Mouse (Mus musculus): ENCODE results near the gene Rcor2. TPM values are rescaled to one million over a fixed set of nuclear protein-coding genes. Genes with fewer than 3 reads are reported as not detected.

Rcor2 gene
- polyA plus RNA-seq, 1 experiment from 2014 or later, result 30.0 TPM

- Histone ChIP-seq H3K4me3 (ENCODE audit: low read depth, low read length) (no peak overlapping the region), H3K4me1 (ENCODE audit: control insufficient read depth, insufficient read depth, low read length) (peaks cover 18% of the 10 kb centered on the region; the same call in 1 of the 2 replicates), H3K36me3 (ENCODE audit: control insufficient read depth, insufficient read depth, low read length) (no peaks in the 10 kb centered on the region; the same call in 1 of the 2 replicates), H3K9me3 (ENCODE audit: control insufficient read depth, low read length) (no peaks in the 10 kb centered on the region), H3K4me2 (ENCODE audit: low read depth, severe bottlenecking) (no peak overlapping the region), H3K27ac (replicated peaks; ENCODE audit: low read depth, low read length) (no peak overlapping the region), H3K27me3 (ENCODE audit: control insufficient read depth, insufficient read depth, low read length) (no peaks in the 10 kb centered on the region), H3K9ac (ENCODE audit: low read length) (no peak overlapping the region)
- DNase-seq (ENCODE audit: low spot score) (no peak), ATAC-seq (ENCODE audit: insufficient number of reproducible peaks, low FRiP score, low TSS enrichment, low read depth) (no peak)
- WGBS, result 90% methylated on average over 7 of the region's 7 CpGs
Measured at GRCm38 (mm10) chr19:7291958-7292709, 25.0 kb downstream of the Rcor2 start.

- H3K9ac ChIP-seq (ENCODE audit: low read length), result no peak overlapping the region
- H3K36me3 ChIP-seq (ENCODE audit: control insufficient read depth, insufficient read depth, low read length), result peaks cover 2% of the 10 kb centered on the region; the same call in 1 of the 2 replicates
- no peaks in the 10 kb centered on the region for H3K9me3 ChIP-seq (ENCODE audit: control insufficient read depth, low read length)
- no peak for DNase-seq (ENCODE audit: low spot score)
- WGBS, result 62% methylated on average over 8 of the region's 8 CpGs
- H3K27me3 ChIP-seq (ENCODE audit: control insufficient read depth, insufficient read depth, low read length), result no peaks in the 10 kb centered on the region
- H3K4me2 ChIP-seq (ENCODE audit: low read depth, severe bottlenecking), result no peak overlapping the region
- ATAC-seq (ENCODE audit: insufficient number of reproducible peaks, low FRiP score, low TSS enrichment, low read depth), result no peak
- no peak overlapping the region for H3K4me3 ChIP-seq (ENCODE audit: low read depth, low read length)
- H3K4me1 ChIP-seq (ENCODE audit: control insufficient read depth, insufficient read depth, low read length), result peaks cover 18% of the 10 kb centered on the region; the same call in 1 of the 2 replicates
- H3K27ac ChIP-seq (replicated peaks; ENCODE audit: low read depth, low read length), result no peak overlapping the region
Measured at GRCm38 (mm10) chr19:7294098-7294876, 27.2 kb downstream of the Rcor2 start.

GRCm38 (mm10) chr19:7295071-7295658 is 28.0 kb downstream of the Rcor2 start:
- Histone ChIP-seq H3K9ac (ENCODE audit: low read length) (0 out of 2 replicates have a peak overlapping the region, but pooled peaks have one; percentile 5), H3K9me3 (ENCODE audit: control insufficient read depth, low read length) (no peaks in the 10 kb centered on the region), H3K36me3 (ENCODE audit: control insufficient read depth, insufficient read depth, low read length) (peaks cover 2% of the 10 kb centered on the region; the same call in 1 of the 2 replicates), H3K4me1 (ENCODE audit: control insufficient read depth, insufficient read depth, low read length) (peaks cover 18% of the 10 kb centered on the region; the same call in 1 of the 2 replicates), H3K4me2 (ENCODE audit: low read depth, severe bottlenecking) (no peak overlapping the region), H3K4me3 (ENCODE audit: low read depth, low read length) (no peak overlapping the region), H3K27me3 (ENCODE audit: control insufficient read depth, insufficient read depth, low read length) (no peaks in the 10 kb centered on the region), H3K27ac (replicated peaks; ENCODE audit: low read depth, low read length) (no peak overlapping the region)
- peak; percentile 22 for DNase-seq (ENCODE audit: low spot score)
- 56% methylated on average over 15 of the region's 15 CpGs for WGBS
- ATAC-seq (ENCODE audit: insufficient number of reproducible peaks, low FRiP score, low TSS enrichment, low read depth), result no peak

- Histone ChIP-seq H3K27ac (replicated peaks; ENCODE audit: low read depth, low read length) (no peak overlapping the region), H3K4me3 (ENCODE audit: low read depth, low read length) (no peak overlapping the region), H3K9ac (ENCODE audit: low read length) (no peak overlapping the region), H3K4me1 (ENCODE audit: control insufficient read depth, insufficient read depth, low read length) (peaks cover 18% of the 10 kb centered on the region; the same call in 1 of the 2 replicates), H3K36me3 (ENCODE audit: control insufficient read depth, insufficient read depth, low read length) (0 out of 2 replicates have a peak, but pooled peaks cover 2% of the 10 kb centered on the region), H3K4me2 (ENCODE audit: low read depth, severe bottlenecking) (no peak overlapping the region), H3K9me3 (ENCODE audit: control insufficient read depth, low read length) (no peaks in the 10 kb centered on the region), H3K27me3 (ENCODE audit: control insufficient read depth, insufficient read depth, low read length) (no peaks in the 10 kb centered on the region)
- WGBS, result 87% methylated on average over 4 of the region's 4 CpGs
- DNase-seq (ENCODE audit: low spot score) (no peak), ATAC-seq (ENCODE audit: insufficient number of reproducible peaks, low FRiP score, low TSS enrichment, low read depth) (no peak)
Measured at GRCm38 (mm10) chr19:7295959-7296358, 28.8 kb downstream of the Rcor2 start.

- peaks cover 10% of the 10 kb centered on the region; the same call in 1 of the 2 replicates for H3K4me1 ChIP-seq (ENCODE audit: control insufficient read depth, insufficient read depth, low read length)
- no peak overlapping the region for H3K4me3 ChIP-seq (ENCODE audit: low read depth, low read length)
- no peaks in the 10 kb centered on the region for H3K27me3 ChIP-seq (ENCODE audit: control insufficient read depth, insufficient read depth, low read length)
- H3K27ac ChIP-seq (replicated peaks; ENCODE audit: low read depth, low read length), result no peak overlapping the region
- ATAC-seq (ENCODE audit: insufficient number of reproducible peaks, low FRiP score, low TSS enrichment, low read depth), result no peak
- H3K9me3 ChIP-seq (ENCODE audit: control insufficient read depth, low read length), result no peaks in the 10 kb centered on the region
- 0 out of 2 replicates have a peak, but pooled peaks cover 2% of the 10 kb centered on the region for H3K36me3 ChIP-seq (ENCODE audit: control insufficient read depth, insufficient read depth, low read length)
- no peak overlapping the region for H3K9ac ChIP-seq (ENCODE audit: low read length)
- no peak overlapping the region for H3K4me2 ChIP-seq (ENCODE audit: low read depth, severe bottlenecking)
- DNase-seq (ENCODE audit: low spot score), result no peak
Measured at GRCm38 (mm10) chr19:7299052-7299451, 31.9 kb downstream of the Rcor2 start.

- ATAC-seq (ENCODE audit: insufficient number of reproducible peaks, low FRiP score, low TSS enrichment, low read depth), result no peak
- 0 out of 2 replicates have a peak, but pooled peaks cover 2% of the 10 kb centered on the region for H3K36me3 ChIP-seq (ENCODE audit: control insufficient read depth, insufficient read depth, low read length)
Measured at GRCm38 (mm10) chr19:7300078-7300477, 33.0 kb downstream of the Rcor2 start.

GRCm38 (mm10) chr19:7301647-7302492 is 34.7 kb downstream of the Rcor2 start:
- DNase-seq (ENCODE audit: low spot score), result no peak
- Histone ChIP-seq H3K27me3 (ENCODE audit: control insufficient read depth, insufficient read depth, low read length) (no peaks in the 10 kb centered on the region), H3K4me1 (ENCODE audit: control insufficient read depth, insufficient read depth, low read length) (no peaks in the 10 kb centered on the region), H3K9ac (ENCODE audit: low read length) (no peak overlapping the region), H3K36me3 (ENCODE audit: control insufficient read depth, insufficient read depth, low read length) (0 out of 2 replicates have a peak, but pooled peaks cover 2% of the 10 kb centered on the region), H3K9me3 (ENCODE audit: control insufficient read depth, low read length) (no peaks in the 10 kb centered on the region), H3K27ac (replicated peaks; ENCODE audit: low read depth, low read length) (no peak overlapping the region), H3K4me3 (ENCODE audit: low read depth, low read length) (no peak overlapping the region), H3K4me2 (ENCODE audit: low read depth, severe bottlenecking) (no peak overlapping the region)
- 90% methylated on average over 7 of the region's 7 CpGs for WGBS
- ATAC-seq (ENCODE audit: insufficient number of reproducible peaks, low FRiP score, low TSS enrichment, low read depth), result no peak

More at GRCm38 (mm10) chr19:7300078-7300477, 33.0 kb downstream of the Rcor2 start:
- Histone ChIP-seq H3K9me3 (ENCODE audit: control insufficient read depth, low read length) (no peaks in the 10 kb centered on the region), H3K4me2 (ENCODE audit: low read depth, severe bottlenecking) (no peak overlapping the region), H3K27me3 (ENCODE audit: control insufficient read depth, insufficient read depth, low read length) (no peaks in the 10 kb centered on the region), H3K27ac (replicated peaks; ENCODE audit: low read depth, low read length) (no peak overlapping the region), H3K4me1 (ENCODE audit: control insufficient read depth, insufficient read depth, low read length) (peaks cover 3% of the 10 kb centered on the region; the same call in 1 of the 2 replicates), H3K4me3 (ENCODE audit: low read depth, low read length) (no peak overlapping the region), H3K9ac (ENCODE audit: low read length) (no peak overlapping the region)
- WGBS, result 93% methylated on average over 1 of the region's 1 CpGs
- no peak for DNase-seq (ENCODE audit: low spot score)

Data from limb, embryonic 11.5 days (tissue).